Mouse (Mus musculus) lung, embryonic 14.5 days (tissue): ENCODE measurements around the gene Bmp8b. TPM values are rescaled to one million over a fixed set of nuclear protein-coding genes. Genes with fewer than 3 reads are reported as not detected.
"Not testable (repeated sequence)": the region's sequence is repeated elsewhere in the genome, so short reads cannot be mapped to it uniquely, and the experiment has no call there.

Experiments
- ATAC-seq: fragments of 200-750 bp; cut with Nextera tagmentation; 2 replicates; pipeline ENCODE4 v1.8.0; 2017; ENCODE audit warnings: mild to moderate bottlenecking, moderate TSS enrichment, moderate library complexity; ENCODE audit not compliant: insufficient read depth
- DNase-seq: peaks from one replicate; pipeline ENCODE4 v3.0.0-alpha.2; 2015
- H3K27ac ChIP-seq: fragments of 300-500 bp; sonication (generic); 2 replicates; pipeline ENCODE4 v1.5.1; 2014; ENCODE audit warnings: low read depth, mild to moderate bottlenecking, moderate library complexity
- H3K27me3 ChIP-seq: fragments of 300-500 bp; sonication (generic); 2 replicates; pipeline ENCODE4 v1.6.1; 2014; ENCODE audit warnings: low read length, control low read depth; ENCODE audit not compliant: insufficient read depth
- H3K36me3 ChIP-seq: fragments of 300-500 bp; sonication (generic); 2 replicates; pipeline ENCODE4 v1.6.1; 2014; ENCODE audit warnings: control low read depth; ENCODE audit not compliant: insufficient read depth
- H3K4me1 ChIP-seq: fragments of 300-500 bp; sonication (generic); 2 replicates; pipeline ENCODE4 v1.6.1; 2014; ENCODE audit warnings: antibody characterized with exemption, control low read depth; ENCODE audit not compliant: insufficient read depth
- H3K4me2 ChIP-seq: fragments of 300-500 bp; sonication (generic); 2 replicates; pipeline ENCODE4 v1.6.1; 2014; ENCODE audit warnings: mild to moderate bottlenecking
- H3K4me3 ChIP-seq: fragments of 300-500 bp; sonication (generic); 2 replicates; pipeline ENCODE4 v1.5.1; 2014; ENCODE audit warnings: low read depth, low read length
- H3K9ac ChIP-seq: fragments of 300-500 bp; sonication (generic); 2 replicates; pipeline ENCODE4 v1.6.1; 2014
- H3K9me3 ChIP-seq: fragments of 300-500 bp; sonication (generic); 2 replicates; pipeline ENCODE4 v1.6.1; 2016; ENCODE audit warnings: low read depth, low read length, control low read depth
- CTCF ChIP-seq: IDR thresholded peaks from 2 replicates; pipeline ENCODE4 v1.5.1; 2016; ENCODE audit warnings: antibody characterized with exemption, low read depth
- WGBS: fragments of 180-500 bp; shearing (Covaris S2); extraction: QIAGEN DNeasy Blood & Tissue Kit; methylation state at CpG from one replicate; pipeline ENCODE4 v1.1.7; 2014; 5-methylcytosine and 5-hydroxymethylcytosine counted together
- polyA plus RNA-seq: library from polyadenylated mRNA; unstranded; fragments of >200 nt; fragmentation: Nextera tagmentation; extraction: Ambion mirVana; gene quantifications from 2 replicates; pipeline ENCODE4 v1.2.1, GENCODE M21; 2014

Gene Bmp8b
- polyA plus RNA-seq, 1 experiment from 2014 or later, result 0.79 TPM

DNA sequence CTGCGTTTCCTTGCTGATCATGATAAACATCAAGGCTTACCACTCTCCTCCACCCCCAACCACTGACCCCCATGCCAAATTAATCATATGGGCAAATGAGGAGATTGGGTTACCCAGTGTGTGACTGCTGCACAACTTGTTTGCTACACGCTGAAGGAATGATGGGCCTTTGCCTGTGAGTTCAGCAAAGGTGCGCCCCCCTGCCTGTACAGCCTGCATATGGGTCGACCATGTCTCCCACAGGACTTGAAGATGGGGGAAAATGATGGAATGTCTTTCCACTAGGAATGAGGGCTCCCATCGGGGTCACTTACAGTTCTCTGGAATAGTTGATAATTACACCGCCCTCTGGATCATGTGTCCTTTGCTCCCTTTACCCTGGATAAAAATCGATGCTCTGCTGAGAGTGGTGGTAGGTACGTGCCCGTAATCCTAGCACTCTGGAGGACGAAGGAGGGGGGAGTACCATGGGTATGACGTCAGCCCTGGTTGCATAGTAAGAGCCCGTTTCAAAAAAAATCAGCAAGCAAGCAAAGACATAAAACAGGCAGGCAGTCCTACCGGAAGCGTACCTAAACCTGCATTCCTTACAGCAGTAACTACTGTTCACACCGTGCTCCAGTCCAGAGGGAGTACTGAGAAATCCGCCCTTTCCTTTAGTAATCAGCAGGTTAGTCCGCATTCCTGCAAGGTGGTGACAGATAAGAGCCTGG lies 11.7 kb upstream of the Bmp8b start:
- DNase-seq, result peak; percentile 73
- Histone ChIP-seq H3K36me3 (no peaks in the 10 kb centered on the region), H3K9ac (no peak overlapping the region), H3K9me3 (no peaks in the 10 kb centered on the region), H3K4me3 (no peak overlapping the region; the same call in 1 of the 2 replicates), H3K27ac (peak overlapping the region; percentile 39), H3K4me2 (peak overlapping the region; percentile 42), H3K4me1 (no peaks in the 10 kb centered on the region), H3K27me3 (no peaks in the 10 kb centered on the region)
- peak; percentile 97 for ATAC-seq
- 34% methylated on average over 17 of the region's 17 CpGs for WGBS
- no peak for TF ChIP-seq CTCF

- Histone ChIP-seq H3K4me2 (peak overlapping the region; percentile 42; the same call in 1 of the 2 replicates), H3K9me3 (no peaks in the 10 kb centered on the region), H3K36me3 (no peaks in the 10 kb centered on the region), H3K27me3 (no peaks in the 10 kb centered on the region), H3K4me1 (no peaks in the 10 kb centered on the region), H3K27ac (no peak overlapping the region), H3K9ac (no peak overlapping the region), H3K4me3 (no peak overlapping the region)
- 39% methylated on average over 9 of the region's 9 CpGs for WGBS
- DNase-seq (no peak), ATAC-seq (peak; percentile 57; the same call in 1 of the 2 replicates)
- TF ChIP-seq CTCF, result no peak
Measured at GRCm38 (mm10) chr4:123093869-123094268, 11.1 kb upstream of the Bmp8b start.

- Histone ChIP-seq H3K4me3 (peak overlapping the region; percentile 32), H3K4me1 (no peaks in the 10 kb centered on the region), H3K4me2 (peak overlapping the region; percentile 54), H3K9ac (no peak overlapping the region), H3K9me3 (no peaks in the 10 kb centered on the region), H3K36me3 (no peaks in the 10 kb centered on the region), H3K27ac (no peak overlapping the region), H3K27me3 (peaks cover 22% of the 10 kb centered on the region)
- ATAC-seq, result peak; percentile 39; the same call in 1 of the 2 replicates
- 18% methylated on average over 24 of the region's 24 CpGs for WGBS
- DNase-seq, result no peak
- no peak for TF ChIP-seq CTCF
Measured at GRCm38 (mm10) chr4:123105451-123105790, 456 bp downstream of the Bmp8b start.

GRCm38 (mm10) chr4:123105929-123106328 lies 964 bp downstream of the Bmp8b start:
- peaks cover 22% of the 10 kb centered on the region for H3K27me3 ChIP-seq
- H3K9ac ChIP-seq, H3K36me3 ChIP-seq, H3K4me2 ChIP-seq, H3K9me3 ChIP-seq, DNase-seq, H3K27ac ChIP-seq, H3K4me1 ChIP-seq, ATAC-seq, H3K4me3 ChIP-seq: not testable (repeated sequence)
- WGBS, result 70% methylated on average over 7 of the region's 7 CpGs

DNA sequence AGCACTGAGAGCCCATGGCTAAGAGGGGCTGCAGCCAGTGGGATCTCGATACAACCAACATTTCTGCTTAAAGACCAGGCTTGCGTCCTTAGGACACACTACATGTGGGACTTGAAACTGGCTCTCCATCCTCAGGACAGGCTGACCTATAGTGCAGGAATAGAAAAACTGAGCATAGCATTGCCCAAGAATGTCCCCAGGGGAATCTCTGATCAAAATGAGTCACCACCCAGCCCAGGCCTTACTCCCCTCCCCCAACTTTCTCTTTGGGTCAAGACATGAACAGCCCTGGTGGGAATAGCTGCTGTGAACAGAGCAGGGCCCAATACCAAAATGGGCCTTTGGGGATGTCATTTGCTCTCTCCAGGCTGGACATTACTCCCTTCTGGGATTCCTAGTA lies 1.9 kb downstream of the Bmp8b start:
- DNase-seq (no peak), ATAC-seq (no peak)
- no peaks in the 10 kb centered on the region for H3K36me3 ChIP-seq
- H3K4me1 ChIP-seq, result no peaks in the 10 kb centered on the region
- no peak overlapping the region for H3K9ac ChIP-seq
- no peak for TF ChIP-seq CTCF
- 90% methylated on average over 2 of the region's 2 CpGs for WGBS
- no peak overlapping the region for H3K4me2 ChIP-seq
- H3K27ac ChIP-seq, result no peak overlapping the region
- no peaks in the 10 kb centered on the region for H3K9me3 ChIP-seq
- no peak overlapping the region for H3K4me3 ChIP-seq
- H3K27me3 ChIP-seq, result peaks cover 22% of the 10 kb centered on the region

- peaks cover 22% of the 10 kb centered on the region for H3K27me3 ChIP-seq
- ATAC-seq, result no peak
Measured at GRCm38 (mm10) chr4:123108056-123108455, 3.1 kb downstream of the Bmp8b start.

DNA sequence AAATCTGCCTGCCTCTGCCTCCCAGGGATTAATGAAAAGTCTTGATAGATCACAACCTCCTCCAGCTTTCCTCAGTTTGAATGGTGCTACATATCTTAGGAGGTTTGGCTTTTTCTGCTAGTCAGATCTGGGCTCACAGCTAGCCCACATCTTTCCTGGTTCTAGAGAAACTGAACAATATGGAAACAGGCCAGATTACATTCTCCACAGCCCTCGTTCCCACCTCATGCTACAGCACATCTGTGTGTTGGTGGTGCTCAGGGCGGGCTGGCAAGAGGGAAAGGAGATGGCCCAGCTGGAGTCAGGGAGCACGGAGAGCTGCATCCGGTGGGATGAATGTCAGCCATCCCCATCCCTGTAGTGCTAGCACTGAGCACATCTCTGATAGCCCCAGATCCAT lies 5.8 kb downstream of the Bmp8b start:
- H3K4me3 ChIP-seq, result no peak overlapping the region
- no peak for DNase-seq
- no peak for TF ChIP-seq CTCF
- H3K36me3 ChIP-seq, result no peaks in the 10 kb centered on the region
- H3K27me3 ChIP-seq, result peaks cover 7% of the 10 kb centered on the region
- H3K4me2 ChIP-seq, result no peak overlapping the region
- no peak for ATAC-seq
- no peak overlapping the region for H3K27ac ChIP-seq
- 78% methylated on average over 4 of the region's 4 CpGs for WGBS
- H3K4me1 ChIP-seq, result no peaks in the 10 kb centered on the region
- H3K9me3 ChIP-seq, result no peaks in the 10 kb centered on the region
- no peak overlapping the region for H3K9ac ChIP-seq

More at GRCm38 (mm10) chr4:123108056-123108455, 3.1 kb downstream of the Bmp8b start:
- 86% methylated on average over 5 of the region's 5 CpGs for WGBS
- H3K9ac ChIP-seq, result no peak overlapping the region
- no peaks in the 10 kb centered on the region for H3K4me1 ChIP-seq
- H3K36me3 ChIP-seq, result no peaks in the 10 kb centered on the region
- H3K9me3 ChIP-seq, result no peaks in the 10 kb centered on the region
- no peak for TF ChIP-seq CTCF
- no peak overlapping the region for H3K4me3 ChIP-seq
- no peak overlapping the region for H3K27ac ChIP-seq
- DNase-seq, result no peak
- no peak overlapping the region for H3K4me2 ChIP-seq

GRCm38 (mm10) chr4:123111275-123111983 lies 6.5 kb downstream of the Bmp8b start:
- WGBS, result 73% methylated on average over 10 of the region's 10 CpGs
- not testable (repeated sequence) for H3K4me3 ChIP-seq, H3K4me2 ChIP-seq, H3K9ac ChIP-seq, H3K27me3 ChIP-seq, H3K36me3 ChIP-seq, H3K9me3 ChIP-seq, ATAC-seq, H3K27ac ChIP-seq, DNase-seq, H3K4me1 ChIP-seq
